Mouse (Mus musculus) midbrain, embryonic 11.5 days (tissue): ENCODE data around the gene Eci1. TPM values are rescaled to one million over a fixed set of nuclear protein-coding genes. Genes with fewer than 3 reads are reported as not detected.
A peak's percentile ranks its signal among the peaks of the same experiment; 100 is the strongest.

ENCODE experiments used
- ATAC-seq: fragments of 200-750 bp; cut with Nextera tagmentation; 2 replicates; pipeline ENCODE4 v1.8.0; 2017; ENCODE audit warnings: moderate TSS enrichment, moderate library complexity; ENCODE audit not compliant: low FRiP score
- DNase-seq: peaks from one replicate; pipeline ENCODE4 v3.0.0; 2015; ENCODE audit warnings: low spot score; ENCODE audit errors: missing footprints
- H3K27ac ChIP-seq: fragments of 300-500 bp; sonication (generic); 2 replicates; pipeline ENCODE4 v1.5.1; 2014; ENCODE audit warnings: low read depth, low read length
- H3K27me3 ChIP-seq: fragments of 300-500 bp; sonication (generic); 2 replicates; pipeline ENCODE4 v1.6.1; 2014; ENCODE audit warnings: mild to moderate bottlenecking, low read length, moderate library complexity, mixed read lengths; ENCODE audit not compliant: control insufficient read depth, insufficient read depth
- H3K36me3 ChIP-seq: fragments of 300-500 bp; sonication (generic); 2 replicates; pipeline ENCODE4 v1.6.1; 2014; ENCODE audit warnings: mild to moderate bottlenecking, low read length, moderate library complexity, mixed read lengths; ENCODE audit not compliant: control insufficient read depth, insufficient read depth
- H3K4me1 ChIP-seq: fragments of 300-500 bp; sonication (generic); 2 replicates; pipeline ENCODE4 v1.6.1; 2014; ENCODE audit warnings: low read length; ENCODE audit not compliant: control insufficient read depth, insufficient read depth
- H3K4me2 ChIP-seq: fragments of 300-500 bp; sonication (generic); 2 replicates; pipeline ENCODE4 v1.6.1; 2014; ENCODE audit warnings: mild to moderate bottlenecking, moderate library complexity
- H3K4me3 ChIP-seq: fragments of 300-500 bp; sonication (generic); 2 replicates; pipeline ENCODE4 v1.5.1; 2014; ENCODE audit warnings: low read depth, low read length
- H3K9ac ChIP-seq: fragments of 300-500 bp; sonication (generic); 2 replicates; pipeline ENCODE4 v1.6.1; 2014; ENCODE audit warnings: low read length
- H3K9me3 ChIP-seq: fragments of 300-500 bp; sonication (generic); 2 replicates; pipeline ENCODE4 v1.6.1; 2016; ENCODE audit warnings: low read length; ENCODE audit not compliant: control insufficient read depth
- WGBS: fragments of 180-500 bp; shearing (Covaris S2); extraction: QIAGEN DNeasy Blood & Tissue Kit; methylation state at CpG from one replicate; pipeline ENCODE4 v1.1.7; 2014; 5-methylcytosine and 5-hydroxymethylcytosine counted together
- polyA plus RNA-seq: library from polyadenylated mRNA; unstranded; fragments of >200 nt; fragmentation: Nextera tagmentation; extraction: Ambion mirVana; gene quantifications from 2 replicates; pipeline ENCODE4 v1.2.1, GENCODE M21; 2014

Eci1 gene
- polyA plus RNA-seq, 1 experiment from 2014 or later: 59.5 TPM

DNA sequence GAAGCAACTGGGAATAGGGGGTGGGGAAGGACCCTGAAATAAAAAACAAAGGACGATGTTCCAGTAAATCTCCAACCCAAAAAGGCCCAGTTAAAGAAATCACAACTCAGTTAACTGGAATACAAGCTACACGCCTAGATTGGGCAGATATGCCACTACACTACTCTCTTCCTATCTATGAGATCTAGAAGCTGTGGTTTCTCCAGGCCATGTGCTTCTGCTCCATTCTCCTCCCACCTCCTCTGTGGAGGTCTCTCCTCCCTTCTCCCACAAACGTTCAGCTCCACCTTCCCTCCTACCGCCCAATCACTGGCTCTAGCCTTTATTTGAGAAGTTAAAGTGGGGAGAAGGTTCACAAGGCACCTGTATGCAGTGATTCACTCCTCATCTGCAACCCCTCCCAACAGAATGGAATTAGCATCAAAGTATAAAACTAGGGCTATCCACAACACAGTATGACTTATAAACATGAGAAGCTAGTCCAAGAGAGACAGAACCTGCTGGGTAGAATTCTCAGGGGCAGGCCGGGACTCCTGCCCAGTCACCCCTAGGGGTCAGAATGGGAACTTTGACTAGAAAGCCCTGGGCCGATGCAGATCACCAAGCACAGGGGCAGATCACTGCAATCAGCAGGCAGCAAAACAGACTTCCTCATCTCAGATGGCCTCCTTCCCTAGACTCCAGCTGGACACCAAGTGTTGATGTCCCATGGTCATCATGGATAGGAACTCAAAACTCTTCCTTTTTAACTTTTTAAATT, 37.1 kb downstream of the Eci1 start:
- Histone ChIP-seq H3K27ac (no peak overlapping the region), H3K4me2 (no peak overlapping the region), H3K4me1 (no peaks in the 10 kb centered on the region), H3K9ac (no peak overlapping the region), H3K4me3 (no peak overlapping the region), H3K9me3 (no peaks in the 10 kb centered on the region), H3K27me3 (no peaks in the 10 kb centered on the region), H3K36me3 (no peaks in the 10 kb centered on the region)
- WGBS: 62% methylated on average over 6 of the region's 6 CpGs
- DNase-seq: peak; percentile 70
- no peak for ATAC-seq

DNA sequence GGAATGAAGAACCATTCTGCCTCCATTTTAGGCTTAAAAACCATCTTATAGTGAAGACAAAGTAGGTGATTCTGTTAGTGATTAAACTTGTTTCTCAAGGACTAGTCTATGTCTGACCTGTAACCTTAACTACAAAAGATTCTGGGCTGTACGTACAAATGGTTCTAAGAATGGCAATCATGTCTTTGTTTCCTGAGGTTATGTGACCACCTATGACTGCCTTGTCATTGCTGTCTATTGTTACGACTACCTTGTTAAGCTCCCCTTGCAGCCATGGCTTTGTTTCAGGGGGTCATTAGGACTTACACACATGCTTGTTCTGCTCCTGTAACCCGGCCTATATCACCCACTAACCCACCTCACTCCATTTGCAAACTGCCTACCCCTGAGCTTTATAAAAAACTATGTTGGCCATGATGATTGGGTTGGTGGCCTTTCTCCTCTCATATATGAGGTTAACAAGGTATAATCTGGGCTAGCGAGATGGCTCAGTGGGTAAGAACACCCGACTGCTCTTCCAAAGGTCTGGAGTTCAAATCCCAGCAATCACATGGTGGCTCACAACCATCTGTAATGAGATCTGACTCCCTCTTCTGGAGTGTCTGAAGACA, 42.3 kb downstream of the Eci1 start:
- peaks cover 20% of the 10 kb centered on the region for H3K4me1 ChIP-seq
- ATAC-seq (no peak), DNase-seq (no peak)
- no peaks in the 10 kb centered on the region for H3K9me3 ChIP-seq
- H3K9ac ChIP-seq: no peak overlapping the region
- no peak overlapping the region for H3K27ac ChIP-seq
- no peak overlapping the region for H3K4me3 ChIP-seq
- no peaks in the 10 kb centered on the region for H3K36me3 ChIP-seq
- no peak overlapping the region for H3K4me2 ChIP-seq
- H3K27me3 ChIP-seq: no peaks in the 10 kb centered on the region
- 94% methylated on average over 5 of the region's 5 CpGs for WGBS

DNA sequence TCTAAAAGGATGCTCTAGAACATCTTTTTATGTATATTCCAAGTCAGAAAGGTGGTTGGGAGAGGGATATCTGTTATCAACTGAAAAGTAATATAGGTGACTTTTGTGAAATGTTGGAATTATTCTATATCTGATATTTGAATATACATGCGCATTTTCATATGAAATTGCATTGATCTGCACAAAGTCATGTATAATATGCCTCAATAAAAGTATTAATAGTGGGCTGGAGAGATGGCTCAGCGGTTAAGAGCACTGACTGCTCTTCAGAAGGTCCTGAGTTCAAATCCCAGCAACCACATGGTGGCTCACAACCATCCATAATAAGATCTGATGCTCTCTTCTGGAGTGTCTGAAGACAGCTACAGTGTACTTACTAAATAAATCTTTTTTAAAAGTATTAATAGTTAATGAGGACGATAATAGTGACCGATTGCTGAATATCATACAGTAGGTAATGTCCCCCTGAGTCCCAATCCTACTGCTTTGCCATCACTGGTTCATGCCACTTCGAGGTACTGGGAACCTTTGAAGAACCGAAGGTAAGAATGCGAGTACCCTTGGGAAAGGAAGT, 43.0 kb downstream of the Eci1 start:
- Histone ChIP-seq H3K9me3 (no peaks in the 10 kb centered on the region), H3K36me3 (no peaks in the 10 kb centered on the region), H3K4me1 (peaks cover 20% of the 10 kb centered on the region), H3K9ac (peak overlapping the region; percentile 60), H3K4me3 (peak overlapping the region; percentile 91), H3K4me2 (peak overlapping the region; percentile 99), H3K27ac (peak overlapping the region; percentile 74), H3K27me3 (no peaks in the 10 kb centered on the region)
- ATAC-seq: no peak
- 19% methylated on average over 7 of the region's 7 CpGs for WGBS
- no peak for DNase-seq

GRCm38 (mm10) chr17:24469910-24470602, 43.6 kb downstream of the Eci1 start, which contains the start of the genes E4f1 and Pgp:
Gene E4f1, minus strand, starts transcription at chr17:24470313.
Gene Pgp, plus strand, starts transcription at chr17:24470392.
- WGBS: under 1% methylated on average over 74 of the region's 75 CpGs
- ATAC-seq (peak; percentile 98), DNase-seq (peak; percentile 99)
- no peaks in the 10 kb centered on the region for H3K9me3 ChIP-seq
- H3K4me3 ChIP-seq: peak within 1 kb of the TSS; percentile 91
- peak within 1 kb of the TSS; percentile 99 for H3K4me2 ChIP-seq
- H3K27me3 ChIP-seq: no peaks in the 10 kb centered on the region
- H3K27ac ChIP-seq: peak within 1 kb of the TSS; percentile 74
- peak within 1 kb of the TSS; percentile 90 for H3K9ac ChIP-seq
- peaks cover 20% of the 10 kb centered on the region for H3K4me1 ChIP-seq
- H3K36me3 ChIP-seq: no peaks in the 10 kb centered on the region

GRCm38 (mm10) chr17:24470701-24471527, 44.5 kb downstream of the Eci1 start:
- Histone ChIP-seq H3K36me3 (peaks cover 4% of the 10 kb centered on the region), H3K9me3 (no peaks in the 10 kb centered on the region), H3K9ac (peak overlapping the region; percentile 90), H3K4me3 (peak overlapping the region; percentile 91), H3K4me1 (peaks cover 20% of the 10 kb centered on the region), H3K27me3 (no peaks in the 10 kb centered on the region), H3K4me2 (peak overlapping the region; percentile 99), H3K27ac (peak overlapping the region; percentile 74)
- peak; percentile 94 for DNase-seq
- peak; percentile 20 for ATAC-seq
- WGBS: 1% methylated on average over 68 of the region's 68 CpGs

- peaks cover 20% of the 10 kb centered on the region for H3K4me1 ChIP-seq
- ATAC-seq (no peak), DNase-seq (no peak)
- H3K36me3 ChIP-seq: peaks cover 7% of the 10 kb centered on the region
- 88% methylated on average over 4 of the region's 4 CpGs for WGBS
- H3K4me3 ChIP-seq: no peak overlapping the region
- no peaks in the 10 kb centered on the region for H3K27me3 ChIP-seq
- H3K9ac ChIP-seq: no peak overlapping the region
- H3K9me3 ChIP-seq: no peaks in the 10 kb centered on the region
- no peak overlapping the region for H3K27ac ChIP-seq
- H3K4me2 ChIP-seq: peak overlapping the region; percentile 99; the same call in 1 of the 2 replicates
Measured at GRCm38 (mm10) chr17:24472512-24472911, 46.1 kb downstream of the Eci1 start.

DNA sequence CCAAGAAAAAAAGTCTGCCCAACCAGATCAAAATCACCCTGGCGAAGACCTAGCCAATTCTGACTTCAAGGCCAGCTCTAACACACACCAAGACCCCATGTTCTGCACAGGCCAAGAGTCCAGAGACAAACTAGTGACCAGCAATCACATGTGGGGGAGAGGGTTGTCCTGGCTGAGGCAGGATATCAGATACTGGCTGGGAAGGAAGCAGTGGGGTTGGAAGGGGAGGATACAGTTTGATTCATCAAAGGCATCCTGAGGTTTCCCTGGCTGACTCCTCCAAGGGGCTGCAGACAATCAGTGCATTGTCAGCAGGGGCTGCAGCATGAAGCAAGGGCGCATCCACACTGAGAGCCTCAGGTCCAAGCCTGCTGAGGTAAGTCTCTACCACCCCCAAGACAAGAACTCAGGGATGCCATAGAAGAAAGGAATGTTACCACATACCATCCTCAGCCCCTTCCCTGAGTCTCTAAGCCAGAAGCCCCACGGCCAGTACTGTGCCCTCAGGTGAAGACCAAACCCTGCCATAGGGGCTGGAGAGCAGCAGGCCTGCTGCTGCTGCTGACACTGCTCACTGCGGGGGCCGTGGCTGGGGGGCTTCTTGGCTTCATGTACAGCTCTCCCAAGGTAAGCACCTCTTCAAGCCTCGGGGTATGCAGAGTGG, 47.3 kb downstream of the Eci1 start, which contains the start of gene Bricd5:
Gene Bricd5 (plus strand): TSS at position 273 of the 664 bp plus-strand sequence.
- ATAC-seq (no peak), DNase-seq (peak; percentile 75)
- no peak within 1 kb of the TSS for H3K4me2 ChIP-seq

DNA sequence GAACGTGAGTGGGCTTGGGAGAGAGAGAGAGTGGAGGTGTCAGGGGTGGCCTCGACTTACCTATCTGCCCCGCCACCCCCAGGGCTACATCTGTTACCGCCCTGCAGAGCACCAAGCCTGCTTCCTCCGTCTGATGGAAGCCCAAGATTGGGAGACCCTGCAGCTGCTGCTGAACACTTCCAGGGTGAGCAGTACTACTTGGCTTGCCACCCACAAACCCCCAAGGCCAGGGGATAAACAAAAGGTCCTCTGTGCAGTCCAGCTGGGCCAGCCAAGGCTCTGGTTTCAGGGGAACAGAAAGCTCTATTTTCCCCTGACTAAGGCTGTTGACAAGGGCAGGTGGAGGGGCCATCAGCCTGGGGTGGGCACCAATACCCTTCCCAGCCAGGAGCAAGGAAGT, 48.1 kb downstream of the Eci1 start:
- H3K36me3 ChIP-seq: peaks cover 7% of the 10 kb centered on the region
- DNase-seq: no peak

More for the DNA sequence above, 47.3 kb downstream of the Eci1 start, which contains the start of gene Bricd5:
- H3K4me1 ChIP-seq: peaks cover 26% of the 10 kb centered on the region
- H3K27ac ChIP-seq: no peak within 1 kb of the TSS
- no peaks in the 10 kb centered on the region for H3K27me3 ChIP-seq
- H3K9me3 ChIP-seq: no peaks in the 10 kb centered on the region
- 86% methylated on average over 6 of the region's 6 CpGs for WGBS
- H3K9ac ChIP-seq: no peak within 1 kb of the TSS
- H3K4me3 ChIP-seq: no peak within 1 kb of the TSS
- H3K36me3 ChIP-seq: peaks cover 7% of the 10 kb centered on the region

More for the DNA sequence above, 48.1 kb downstream of the Eci1 start:
- ATAC-seq: no peak
- Histone ChIP-seq H3K9me3 (no peaks in the 10 kb centered on the region), H3K4me1 (peaks cover 26% of the 10 kb centered on the region), H3K27ac (no peak overlapping the region), H3K4me2 (no peak overlapping the region), H3K9ac (no peak overlapping the region), H3K27me3 (no peaks in the 10 kb centered on the region), H3K4me3 (no peak overlapping the region)
- WGBS: 86% methylated on average over 5 of the region's 5 CpGs
